Mouse (Mus musculus): ENCODE measurements at regions not wholly inside any gene's neighbourhood (a gene's known extent, or its start where the extent isn't known, plus 50 kb on each side); places are given as distances from the start of the nearest gene placed in this dataset.
"Not testable (repeated sequence)": the region's sequence is repeated elsewhere in the genome, so short reads cannot be mapped to it uniquely, and the experiment has no call there.

GRCm38 (mm10) chr14:16970911-16971310 lies 152.0 kb upstream of the Rarb start:
- 70% methylated on average over 2 of the region's 2 CpGs for WGBS
- H3K9ac ChIP-seq (replicated peaks; ENCODE audit: low read depth, low read length); H3K36me3 ChIP-seq (ENCODE audit: control insufficient read depth, insufficient read depth, low read length); H3K4me2 ChIP-seq (replicated peaks; ENCODE audit: low read depth, low read length); H3K4me1 ChIP-seq (ENCODE audit: control insufficient read depth, insufficient read depth, low read length); H3K4me3 ChIP-seq (ENCODE audit: low read depth, low read length); H3K9me3 ChIP-seq (ENCODE audit: control insufficient read depth, low read depth, low read length); H3K27me3 ChIP-seq (ENCODE audit: control insufficient read depth, insufficient read depth, low read length); ATAC-seq (ENCODE audit: insufficient number of reproducible peaks, insufficient read depth, low FRiP score, low read depth); H3K27ac ChIP-seq (ENCODE audit: low read length): not testable (repeated sequence)

DNA sequence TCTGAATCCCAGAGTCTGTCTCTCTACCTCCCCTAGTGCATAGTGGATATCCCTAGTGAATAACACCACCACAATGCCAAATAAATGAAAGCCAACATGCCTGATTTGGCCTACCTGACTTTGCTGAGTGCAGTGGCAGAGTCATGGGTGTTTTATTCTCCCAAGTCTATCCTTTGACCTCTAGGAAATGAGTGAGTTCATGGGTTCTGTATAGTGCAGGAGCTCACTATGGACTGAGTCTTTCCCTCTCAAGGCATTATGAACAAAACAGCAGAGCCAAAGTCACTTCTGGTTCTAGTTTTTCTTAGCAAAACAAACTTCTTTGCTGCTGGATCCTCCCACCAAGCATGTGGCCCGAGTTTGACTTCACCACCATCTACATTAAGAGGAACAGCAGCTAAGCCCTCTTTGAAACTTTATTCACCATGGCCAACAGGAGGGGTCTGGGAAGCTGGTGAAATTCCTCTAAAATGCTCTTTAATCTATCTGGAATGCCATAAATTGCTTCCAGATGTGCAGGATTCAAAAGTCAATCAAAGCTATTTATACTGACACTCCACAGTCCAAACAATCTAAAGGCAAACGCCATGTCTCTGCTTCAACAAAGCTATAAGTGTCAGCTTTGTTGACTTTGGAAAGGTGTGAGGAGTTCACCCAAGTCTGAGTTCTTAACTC lies 145.9 kb upstream of the Rarb start:
- no peaks in the 10 kb centered on the region for H3K27me3 ChIP-seq (ENCODE audit: control insufficient read depth, insufficient read depth, low read length)
- peaks cover 15% of the 10 kb centered on the region; the same call in 1 of the 2 replicates for H3K4me1 ChIP-seq (ENCODE audit: control insufficient read depth, insufficient read depth, low read length)
- WGBS, result 6% methylated on average over 2 of the region's 2 CpGs
- no peak overlapping the region for H3K4me3 ChIP-seq (ENCODE audit: low read depth, low read length)
- H3K36me3 ChIP-seq (ENCODE audit: control insufficient read depth, insufficient read depth, low read length), result no peaks in the 10 kb centered on the region
- H3K9ac ChIP-seq (replicated peaks; ENCODE audit: low read depth, low read length), result no peak overlapping the region
- no peaks in the 10 kb centered on the region for H3K9me3 ChIP-seq (ENCODE audit: control insufficient read depth, low read depth, low read length)
- H3K27ac ChIP-seq (ENCODE audit: low read length), result no peak overlapping the region; the same call in 1 of the 2 replicates
- peak; percentile 55; the same call in 1 of the 2 replicates for ATAC-seq (ENCODE audit: insufficient number of reproducible peaks, insufficient read depth, low FRiP score, low read depth)
- H3K4me2 ChIP-seq (replicated peaks; ENCODE audit: low read depth, low read length), result no peak overlapping the region

DNA sequence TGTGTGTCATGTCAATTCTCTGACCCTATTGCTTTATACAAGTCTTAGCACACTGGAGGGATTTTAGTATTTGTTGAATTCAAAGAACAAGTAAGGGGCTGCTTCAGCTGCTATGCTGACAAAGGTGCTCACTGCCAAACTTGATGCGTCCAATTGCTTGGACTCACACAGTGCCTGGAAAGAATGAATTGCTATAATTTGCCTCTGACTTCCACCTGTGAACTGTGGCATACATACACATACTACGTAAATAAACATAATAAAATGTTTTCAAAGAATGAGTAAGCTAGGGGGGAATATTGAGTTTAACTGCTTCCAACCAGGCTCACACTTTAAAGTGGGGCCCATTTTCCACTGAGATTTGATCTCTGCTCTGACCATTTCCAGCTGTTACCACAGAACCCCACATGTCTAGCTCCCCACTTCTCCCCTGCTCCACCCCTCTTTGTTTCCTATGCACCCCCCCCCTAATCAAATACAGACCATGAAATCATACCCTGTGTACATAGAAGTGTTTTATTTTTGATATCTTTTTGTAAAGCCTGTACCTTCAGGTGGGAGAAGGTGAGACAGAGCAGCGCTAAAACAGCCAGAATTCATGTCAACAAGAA lies 143.4 kb upstream of the Rarb start:
- WGBS, result 71% methylated on average over 3 of the region's 3 CpGs
- ATAC-seq (ENCODE audit: insufficient number of reproducible peaks, insufficient read depth, low FRiP score, low read depth), result no peak
- no peaks in the 10 kb centered on the region for H3K36me3 ChIP-seq (ENCODE audit: control insufficient read depth, insufficient read depth, low read length)

DNA sequence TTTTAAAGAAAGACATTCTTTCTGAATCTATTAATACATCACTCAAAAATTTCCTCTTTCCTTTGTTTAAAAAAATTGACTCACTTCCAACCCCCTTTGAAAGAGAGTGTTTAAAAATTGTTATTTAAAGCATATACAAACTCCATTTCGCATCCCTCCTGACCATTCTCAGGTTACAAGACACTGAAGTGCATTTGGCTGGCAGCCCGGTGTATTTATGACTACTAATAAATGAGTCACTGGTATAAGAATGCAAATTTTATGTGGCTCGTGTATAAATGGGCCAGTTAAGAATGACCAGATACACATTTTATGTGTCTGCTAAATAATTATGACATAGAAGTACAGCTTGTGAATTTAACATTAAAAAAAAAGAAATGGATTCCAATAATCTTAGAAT lies 138.8 kb upstream of the Rarb start:
- Histone ChIP-seq H3K9me3 (ENCODE audit: control insufficient read depth, low read depth, low read length) (no peaks in the 10 kb centered on the region), H3K4me1 (ENCODE audit: control insufficient read depth, insufficient read depth, low read length) (0 out of 2 replicates have a peak, but pooled peaks cover 3% of the 10 kb centered on the region), H3K27ac (ENCODE audit: low read length) (no peak overlapping the region), H3K36me3 (ENCODE audit: control insufficient read depth, insufficient read depth, low read length) (no peaks in the 10 kb centered on the region), H3K27me3 (ENCODE audit: control insufficient read depth, insufficient read depth, low read length) (no peaks in the 10 kb centered on the region), H3K9ac (replicated peaks; ENCODE audit: low read depth, low read length) (no peak overlapping the region), H3K4me2 (replicated peaks; ENCODE audit: low read depth, low read length) (no peak overlapping the region), H3K4me3 (ENCODE audit: low read depth, low read length) (no peak overlapping the region)
- 23% methylated on average over 3 of the region's 3 CpGs for WGBS
- no peak for ATAC-seq (ENCODE audit: insufficient number of reproducible peaks, insufficient read depth, low FRiP score, low read depth)

More for the DNA sequence above, 143.4 kb upstream of the Rarb start:
- H3K27ac ChIP-seq (ENCODE audit: low read length), result no peak overlapping the region
- H3K9me3 ChIP-seq (ENCODE audit: control insufficient read depth, low read depth, low read length), result no peaks in the 10 kb centered on the region
- H3K9ac ChIP-seq (replicated peaks; ENCODE audit: low read depth, low read length), result no peak overlapping the region
- no peaks in the 10 kb centered on the region for H3K27me3 ChIP-seq (ENCODE audit: control insufficient read depth, insufficient read depth, low read length)
- no peak overlapping the region for H3K4me3 ChIP-seq (ENCODE audit: low read depth, low read length)
- no peak overlapping the region for H3K4me2 ChIP-seq (replicated peaks; ENCODE audit: low read depth, low read length)
- H3K4me1 ChIP-seq (ENCODE audit: control insufficient read depth, insufficient read depth, low read length), result peaks cover 12% of the 10 kb centered on the region; the same call in 1 of the 2 replicates

DNA sequence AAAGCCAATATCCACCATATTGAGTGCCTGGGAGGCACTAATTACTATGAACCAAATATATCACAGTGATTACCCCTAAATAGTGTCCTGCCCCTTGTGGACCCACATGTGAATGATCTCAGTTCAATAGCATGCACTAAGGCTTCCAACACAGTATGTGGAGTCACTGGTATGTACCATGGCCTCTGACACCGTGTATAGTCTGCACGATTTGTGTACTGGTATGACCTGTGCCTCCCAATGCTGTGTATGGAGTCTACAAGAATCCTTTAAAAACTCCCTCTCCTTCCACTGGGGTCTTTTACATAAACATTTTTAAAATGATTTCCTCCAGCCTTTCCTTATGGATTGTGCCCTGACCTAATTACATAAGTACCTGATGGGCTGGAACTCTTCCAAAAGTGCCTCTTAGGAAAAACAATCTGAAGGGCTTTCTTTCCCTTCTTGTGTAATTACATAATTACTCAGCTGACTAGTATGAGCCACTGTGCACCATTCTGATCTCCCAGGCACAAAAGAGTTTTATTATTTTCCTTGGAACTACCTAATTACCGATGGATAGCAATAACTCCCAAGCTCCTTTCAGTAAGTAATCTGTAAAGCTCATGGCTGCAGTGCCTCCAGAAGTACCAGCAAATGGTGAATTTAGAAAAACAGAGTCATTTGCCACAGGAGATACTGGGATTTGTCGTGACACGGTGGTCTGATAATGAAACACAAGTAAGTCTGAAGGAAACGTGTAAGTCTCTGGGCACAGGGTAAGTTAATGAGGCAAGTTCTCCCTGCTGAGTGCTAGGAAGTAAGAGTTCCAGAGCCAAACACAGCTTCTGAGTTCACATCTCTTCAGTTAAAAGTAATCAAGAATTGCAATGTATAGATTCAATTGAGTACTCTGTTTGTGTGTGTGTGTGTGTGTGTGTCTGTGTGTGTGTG lies 135.8 kb upstream of the Rarb start:
- H3K9me3 ChIP-seq (ENCODE audit: control insufficient read depth, low read depth, low read length), result no peaks in the 10 kb centered on the region
- no peak overlapping the region for H3K4me3 ChIP-seq (ENCODE audit: low read depth, low read length)
- H3K9ac ChIP-seq (replicated peaks; ENCODE audit: low read depth, low read length), result no peak overlapping the region
- 0 out of 2 replicates have a peak, but pooled peaks cover 3% of the 10 kb centered on the region for H3K4me1 ChIP-seq (ENCODE audit: control insufficient read depth, insufficient read depth, low read length)
- 48% methylated on average over 6 of the region's 6 CpGs for WGBS
- H3K27ac ChIP-seq (ENCODE audit: low read length), result no peak overlapping the region
- no peaks in the 10 kb centered on the region for H3K36me3 ChIP-seq (ENCODE audit: control insufficient read depth, insufficient read depth, low read length)
- no peaks in the 10 kb centered on the region for H3K27me3 ChIP-seq (ENCODE audit: control insufficient read depth, insufficient read depth, low read length)
- ATAC-seq (ENCODE audit: insufficient number of reproducible peaks, insufficient read depth, low FRiP score, low read depth), result no peak
- no peak overlapping the region for H3K4me2 ChIP-seq (replicated peaks; ENCODE audit: low read depth, low read length)

DNA sequence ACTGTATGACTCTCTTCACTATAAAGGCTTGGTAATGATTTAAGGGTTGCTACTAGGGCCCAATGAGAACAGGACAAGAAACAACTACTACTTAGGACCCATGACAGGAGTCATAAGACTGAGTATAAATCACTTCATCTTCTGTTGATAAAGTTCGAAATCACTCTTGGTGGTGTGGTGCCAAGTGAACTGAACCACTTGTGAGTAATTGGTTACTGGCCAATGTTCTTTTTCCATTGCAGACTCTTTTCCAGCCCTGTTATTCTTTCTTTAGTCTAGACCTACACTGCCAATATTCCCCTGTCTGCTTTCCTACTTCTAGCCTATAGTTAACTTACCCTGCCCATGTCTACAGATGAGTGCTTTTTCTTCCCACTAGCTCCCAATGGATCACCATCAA lies 129.8 kb upstream of the Rarb start:
- H3K9ac ChIP-seq (replicated peaks; ENCODE audit: low read depth, low read length), result no peak overlapping the region
- H3K9me3 ChIP-seq (ENCODE audit: control insufficient read depth, low read depth, low read length), result no peaks in the 10 kb centered on the region
- H3K4me3 ChIP-seq (ENCODE audit: low read depth, low read length), result no peak overlapping the region
- ATAC-seq (ENCODE audit: insufficient number of reproducible peaks, insufficient read depth, low FRiP score, low read depth), result no peak
- no peak overlapping the region for H3K4me2 ChIP-seq (replicated peaks; ENCODE audit: low read depth, low read length)
- H3K27me3 ChIP-seq (ENCODE audit: control insufficient read depth, insufficient read depth, low read length), result no peaks in the 10 kb centered on the region
- no peaks in the 10 kb centered on the region for H3K4me1 ChIP-seq (ENCODE audit: control insufficient read depth, insufficient read depth, low read length)
- whole genome bisulfite sequencing, result 67% methylated on average over 1 of the region's 1 CpGs
- H3K36me3 ChIP-seq (ENCODE audit: control insufficient read depth, insufficient read depth, low read length), result no peaks in the 10 kb centered on the region
- no peak overlapping the region for H3K27ac ChIP-seq (ENCODE audit: low read length)

- no peak for ATAC-seq (ENCODE audit: insufficient number of reproducible peaks, insufficient read depth, low FRiP score, low read depth)
- Histone ChIP-seq H3K27me3 (ENCODE audit: control insufficient read depth, insufficient read depth, low read length) (no peaks in the 10 kb centered on the region), H3K4me2 (replicated peaks; ENCODE audit: low read depth, low read length) (no peak overlapping the region), H3K9ac (replicated peaks; ENCODE audit: low read depth, low read length) (no peak overlapping the region), H3K4me1 (ENCODE audit: control insufficient read depth, insufficient read depth, low read length) (no peaks in the 10 kb centered on the region), H3K36me3 (ENCODE audit: control insufficient read depth, insufficient read depth, low read length) (no peaks in the 10 kb centered on the region), H3K4me3 (ENCODE audit: low read depth, low read length) (no peak overlapping the region), H3K9me3 (ENCODE audit: control insufficient read depth, low read depth, low read length) (no peaks in the 10 kb centered on the region), H3K27ac (ENCODE audit: low read length) (no peak overlapping the region)
- WGBS, result 70% methylated on average over 1 of the region's 1 CpGs
These were observed 125.5 kb upstream of the Rarb start for GRCm38 (mm10) chr14:16944441-16944840.

GRCm38 (mm10) chr14:16943531-16943930 lies 124.6 kb upstream of the Rarb start:
- WGBS, result 71% methylated on average over 5 of the region's 5 CpGs
- H3K4me3 ChIP-seq (ENCODE audit: low read depth, low read length), result no peak overlapping the region
- H3K9ac ChIP-seq (replicated peaks; ENCODE audit: low read depth, low read length), result no peak overlapping the region
- H3K4me1 ChIP-seq (ENCODE audit: control insufficient read depth, insufficient read depth, low read length), result no peaks in the 10 kb centered on the region
- H3K4me2 ChIP-seq (replicated peaks; ENCODE audit: low read depth, low read length), result no peak overlapping the region
- no peak overlapping the region for H3K27ac ChIP-seq (ENCODE audit: low read length)
- no peaks in the 10 kb centered on the region for H3K27me3 ChIP-seq (ENCODE audit: control insufficient read depth, insufficient read depth, low read length)
- H3K9me3 ChIP-seq (ENCODE audit: control insufficient read depth, low read depth, low read length), result no peaks in the 10 kb centered on the region
- no peaks in the 10 kb centered on the region for H3K36me3 ChIP-seq (ENCODE audit: control insufficient read depth, insufficient read depth, low read length)
- ATAC-seq (ENCODE audit: insufficient number of reproducible peaks, insufficient read depth, low FRiP score, low read depth), result no peak
